In the genomic region with DNA sequence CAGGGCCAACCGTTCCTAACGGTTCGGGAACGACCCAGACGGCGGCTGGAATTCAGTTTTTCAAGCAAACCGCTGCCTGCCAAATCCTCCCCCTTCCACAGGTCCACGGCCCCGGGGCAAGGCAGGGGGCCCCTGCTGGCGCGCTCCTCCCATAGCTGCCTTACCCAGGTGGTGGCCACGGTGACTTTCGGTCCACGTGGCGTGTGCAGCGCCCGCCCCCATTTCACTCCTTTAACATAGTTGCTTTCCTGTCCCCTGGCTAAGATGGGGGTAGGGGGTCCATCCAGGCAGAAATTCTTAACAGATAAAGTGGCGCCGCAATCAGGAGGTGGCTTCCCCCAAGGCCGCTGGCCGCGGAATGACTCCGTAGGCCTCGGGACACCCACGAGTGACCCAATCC, we compare ENCODE assay signal across 9 mouse cellular contexts. TPM values are rescaled to one million over a fixed set of nuclear protein-coding genes. Genes with fewer than 3 reads are reported as not detected.
DNase-seq lines count a peak whose midpoint lies in the region; ATAC-seq and TF ChIP-seq lines count a peak whose summit lies in the region.
"Had no signal": no experiment of that assay in that cellular context is flagged by ENCODE, and none has a peak within 500 bp of the region (broad histone marks: within the 10 kb centered on the region; RNA-seq: fewer than 3 reads in every experiment).

No protein-coding gene starts in this region.

- in situ Hi-C loops in ES-E14 (cut with MboI; ENCODE audit: low sequenced_read_pairs in 2 of 2, unreplicated experiment in 2 of 2), result no loop called here

- H3K27ac ChIP-seq in heart, embryonic 11.5 days (ENCODE audit: low read depth, low read length), result no peak overlapping the region
- H3K27ac ChIP-seq in ES-E14 (ENCODE audit: insufficient read depth, low read depth, low read length, poor library complexity, severe bottlenecking), result no peak overlapping the region
- peak overlapping the region; percentile 90 for H3K27ac ChIP-seq in forebrain, embryonic 16.5 days (ENCODE audit: low read length)
- no peak overlapping the region for H3K27ac ChIP-seq in liver, embryonic 13.5 days
- H3K27ac ChIP-seq in stomach, postnatal 0 days (replicated peaks), result no peak overlapping the region

- H3K4me1 ChIP-seq in heart, embryonic 11.5 days (ENCODE audit: control insufficient read depth, insufficient read depth, low read length), result no peaks in the 10 kb centered on the region
- peaks cover 0 to 5% of the 10 kb centered on the region in 2 experiments; a peak in 1 of 4 replicates for H3K4me1 ChIP-seq in ES-E14 (ENCODE audit: control insufficient read depth in 2 of 2, insufficient read depth in 2 of 2, low read length in 2 of 2, poor library complexity in 1 of 2)
- H3K4me1 ChIP-seq in forebrain, embryonic 16.5 days (replicated peaks; ENCODE audit: control insufficient read depth, insufficient read depth, low read length), result peaks cover 12% of the 10 kb centered on the region
- peaks cover 15% of the 10 kb centered on the region for H3K4me1 ChIP-seq in liver, embryonic 13.5 days (replicated peaks)
- peaks cover 4% of the 10 kb centered on the region; the same call in 1 of the 2 replicates for H3K4me1 ChIP-seq in stomach, postnatal 0 days (replicated peaks; ENCODE audit: control insufficient read depth, insufficient read depth)

- DNase-seq in heart, adult 8-10 months (ENCODE audit: low spot score), result no peak
- DNase-seq in ES-E14 (ENCODE audit: low read depth, low spot score), result peak; percentile 9
- no peak for DNase-seq in liver, embryonic 13.5 days
- no peak for DNase-seq in stomach, postnatal 0 days (ENCODE audit: low spot score)
- no peak for DNase-seq in cerebellum, adult 8-10 months
- no peak for DNase-seq in layer of hippocampus, adult 9-10 months (ENCODE audit: low spot score)

- H3K4me3 ChIP-seq in heart, embryonic 11.5 days (ENCODE audit: low read depth, low read length), result peak overlapping the region; percentile 44
- peak overlapping the region; percentile 32 to 48 for H3K4me3 ChIP-seq in ES-E14 (ENCODE audit: insufficient read depth in 1 of 2, low read depth in 1 of 2, low read length in 2 of 2, poor library complexity in 1 of 2, severe bottlenecking in 1 of 2)
- H3K4me3 ChIP-seq in forebrain, embryonic 16.5 days (replicated peaks; ENCODE audit: low read length), result peak overlapping the region; percentile 77
- H3K4me3 ChIP-seq in liver, embryonic 13.5 days (replicated peaks), result peak overlapping the region; percentile 58
- H3K4me3 ChIP-seq in stomach, postnatal 0 days (ENCODE audit: low read depth, low read length), result peak overlapping the region; percentile 44

- H3K27me3 ChIP-seq in heart, embryonic 11.5 days (ENCODE audit: control insufficient read depth, insufficient read depth, low read length), result no peaks in the 10 kb centered on the region; the same call in 1 of the 2 replicates
- no peaks in the 10 kb centered on the region for H3K27me3 ChIP-seq in forebrain, embryonic 16.5 days (replicated peaks; ENCODE audit: control insufficient read depth, insufficient read depth, low read length)
- H3K27me3 ChIP-seq in liver, embryonic 13.5 days, result peaks cover 21% of the 10 kb centered on the region
- no peaks in the 10 kb centered on the region for H3K27me3 ChIP-seq in stomach, postnatal 0 days (ENCODE audit: control insufficient read depth, insufficient read depth, low read length)

- peak overlapping the region; percentile 66 for H3K4me2 ChIP-seq in heart, embryonic 11.5 days
- H3K4me2 ChIP-seq in forebrain, embryonic 16.5 days (ENCODE audit: low read length), result peak overlapping the region; percentile 96
- peak overlapping the region; percentile 78 for H3K4me2 ChIP-seq in liver, embryonic 13.5 days
- peak overlapping the region; percentile 77 for H3K4me2 ChIP-seq in stomach, postnatal 0 days (replicated peaks; ENCODE audit: low read depth)

- no peak for ATAC-seq in heart, embryonic 11.5 days (replicated peaks; ENCODE audit: insufficient number of reproducible peaks, low FRiP score, low TSS enrichment)
- peak; percentile 41 for ATAC-seq in forebrain, embryonic 16.5 days
- peak; percentile 57 for ATAC-seq in liver, embryonic 13.5 days (ENCODE audit: low read depth)
- ATAC-seq in stomach, postnatal 0 days (ENCODE audit: low FRiP score, low TSS enrichment), result peak; percentile 21; the same call in 1 of the 2 replicates

- TF ChIP-seq CTCF in stomach, postnatal 0 days (IDR thresholded peaks at IDR 0.05; ENCODE audit: low read depth), result no peak

- H3K9me3 ChIP-seq in heart, embryonic 11.5 days (replicated peaks; ENCODE audit: control insufficient read depth, low read length), result no peaks in the 10 kb centered on the region
- H3K9me3 ChIP-seq in ES-E14 (ENCODE audit: control insufficient read depth, insufficient read depth, low read depth, low read length), result no peaks in the 10 kb centered on the region
- no peaks in the 10 kb centered on the region for H3K9me3 ChIP-seq in forebrain, embryonic 16.5 days (ENCODE audit: control insufficient read depth, low read length)
- no peaks in the 10 kb centered on the region for H3K9me3 ChIP-seq in liver, embryonic 13.5 days (replicated peaks)
- no peaks in the 10 kb centered on the region for H3K9me3 ChIP-seq in stomach, postnatal 0 days (ENCODE audit: control insufficient read depth, low read length)
- H3K9me3 ChIP-seq: G1E had no signal

- peak overlapping the region; percentile 23 for H3K9ac ChIP-seq in heart, embryonic 11.5 days (ENCODE audit: low read depth, low read length)
- no peak overlapping the region for H3K9ac ChIP-seq in ES-E14 (ENCODE audit: insufficient read depth, low read depth, low read length, poor library complexity, severe bottlenecking)
- peak overlapping the region; percentile 79 for H3K9ac ChIP-seq in forebrain, embryonic 16.5 days (replicated peaks; ENCODE audit: low read depth, low read length)
- H3K9ac ChIP-seq in liver, embryonic 13.5 days, result peak overlapping the region; percentile 61
- H3K9ac ChIP-seq in stomach, postnatal 0 days (ENCODE audit: low read length), result peak overlapping the region; percentile 38; the same call in 1 of the 2 replicates

- no peak for TF ChIP-seq EP300 in stomach, postnatal 0 days (optimal IDR thresholded peaks at IDR 0.05)

- 10% methylated on average over 25 of the region's 25 CpGs for WGBS in heart, embryonic 11.5 days (ENCODE audit: insufficient replicate concordance)
- WGBS in forebrain, embryonic 16.5 days, result 2% methylated on average over 24 of the region's 25 CpGs
- WGBS in liver, embryonic 13.5 days (ENCODE audit: insufficient replicate concordance), result 8% methylated on average over 25 of the region's 25 CpGs
- 5% methylated on average over 25 of the region's 25 CpGs for WGBS in stomach, postnatal 0 days

- no peaks in the 10 kb centered on the region for H3K36me3 ChIP-seq in heart, embryonic 11.5 days (ENCODE audit: control insufficient read depth, insufficient read depth, low read length)
- 0 out of 2 replicates have a peak, but pooled peaks cover 2% of the 10 kb centered on the region for H3K36me3 ChIP-seq in ES-E14 (ENCODE audit: control insufficient read depth, insufficient read depth, low read length, poor library complexity, severe bottlenecking)
- no peaks in the 10 kb centered on the region for H3K36me3 ChIP-seq in forebrain, embryonic 16.5 days (ENCODE audit: control insufficient read depth, insufficient read depth)
- no peaks in the 10 kb centered on the region for H3K36me3 ChIP-seq in liver, embryonic 13.5 days
- H3K36me3 ChIP-seq in stomach, postnatal 0 days (ENCODE audit: control insufficient read depth, insufficient read depth, low read length), result no peaks in the 10 kb centered on the region
- H3K36me3 ChIP-seq: G1E had no signal

RNA-seq across cellular contexts. Expression of gene Tdrkh, which starts 0.5 kb away (rescaled TPM):
- 8.4 and 8.7 TPM in 2 replicates for polyA plus RNA-seq in heart, embryonic 11.5 days (2014; fragmentation: Nextera tagmentation; extraction: Ambion mirVana)
- total RNA-seq in heart, adult 8-10 months (2022), result 1 to 10 TPM; 4.5 to 7.0 (median 6.1) TPM
- total RNA-seq in ES-E14 (2012; rRNA removed), result 3.2 and 3.4 TPM in 2 replicates
- polyA plus RNA-seq in forebrain, embryonic 16.5 days (2015; fragmentation: Nextera tagmentation; extraction: Ambion mirVana), result 67.0 and 75.3 TPM in 2 replicates
- polyA plus RNA-seq in liver, embryonic 13.5 days (2015; fragmentation: Nextera tagmentation; extraction: Ambion mirVana), result 9.5 and 13.9 TPM in 2 replicates
- polyA plus RNA-seq in stomach, postnatal 0 days (2015; fragmentation: Nextera tagmentation; extraction: Ambion mirVana), result 3.8 and 4.0 TPM in 2 replicates
- polyA plus RNA-seq: G1E had no signal

RNA-seq across cellular contexts. Expression of gene Lingo4, which starts 14.2 kb away (rescaled TPM):
- not detected in 2 replicates for polyA plus RNA-seq in heart, embryonic 11.5 days (2014; fragmentation: Nextera tagmentation; extraction: Ambion mirVana)
- total RNA-seq in heart, adult 8-10 months (2022), result under 1 TPM in 3 of 4 experiments, not detected in 1; 0.14 to 0.37 (median 0.17) TPM
- total RNA-seq in ES-E14 (2012; rRNA removed), result not detected in 2 replicates
- 1.1 and 1.2 TPM in 2 replicates for polyA plus RNA-seq in forebrain, embryonic 16.5 days (2015; fragmentation: Nextera tagmentation; extraction: Ambion mirVana)
- 0.03 and 0.06 TPM in 2 replicates for polyA plus RNA-seq in liver, embryonic 13.5 days (2015; fragmentation: Nextera tagmentation; extraction: Ambion mirVana)
- polyA plus RNA-seq in stomach, postnatal 0 days (2015; fragmentation: Nextera tagmentation; extraction: Ambion mirVana), result 0.42 TPM in 2 replicates
- polyA plus RNA-seq: G1E had no signal

RNA-seq across cellular contexts. Expression of gene Mrpl9, which starts 30.6 kb away (rescaled TPM):
- polyA plus RNA-seq in heart, embryonic 11.5 days (2014; fragmentation: Nextera tagmentation; extraction: Ambion mirVana), result 60.8 and 65.5 TPM in 2 replicates
- 10 to 100 TPM; 57.4 to 69.0 (median 61.9) TPM for total RNA-seq in heart, adult 8-10 months (2022)
- total RNA-seq in ES-E14 (2012; rRNA removed), result 39.0 and 53.0 TPM in 2 replicates
- 58.8 and 62.1 TPM in 2 replicates for polyA plus RNA-seq in forebrain, embryonic 16.5 days (2015; fragmentation: Nextera tagmentation; extraction: Ambion mirVana)
- 47.5 and 52.5 TPM in 2 replicates for polyA plus RNA-seq in liver, embryonic 13.5 days (2015; fragmentation: Nextera tagmentation; extraction: Ambion mirVana)
- 47.6 and 50.7 TPM in 2 replicates for polyA plus RNA-seq in stomach, postnatal 0 days (2015; fragmentation: Nextera tagmentation; extraction: Ambion mirVana)

RNA-seq across cellular contexts. Expression of gene Oaz3, which starts 31.2 kb away (rescaled TPM):
- 0.29 TPM in 1 of 2 replicates, not detected in the other for polyA plus RNA-seq in heart, embryonic 11.5 days (2014; fragmentation: Nextera tagmentation; extraction: Ambion mirVana)
- under 1 TPM in 1 of 4 experiments, not detected in 3; 0.41 TPM for total RNA-seq in heart, adult 8-10 months (2022)
- total RNA-seq in ES-E14 (2012; rRNA removed), result 0.36 and 0.48 TPM in 2 replicates
- 0.56 and 2.2 TPM in 2 replicates for polyA plus RNA-seq in forebrain, embryonic 16.5 days (2015; fragmentation: Nextera tagmentation; extraction: Ambion mirVana)
- polyA plus RNA-seq in liver, embryonic 13.5 days (2015; fragmentation: Nextera tagmentation; extraction: Ambion mirVana), result 0.19 and 0.45 TPM in 2 replicates
- polyA plus RNA-seq in stomach, postnatal 0 days (2015; fragmentation: Nextera tagmentation; extraction: Ambion mirVana), result 0.21 and 0.28 TPM in 2 replicates
- polyA plus RNA-seq: G1E had no signal

RNA-seq across cellular contexts. Expression of gene Rorc, which starts 39.9 kb away (rescaled TPM):
- polyA plus RNA-seq in heart, embryonic 11.5 days (2014; fragmentation: Nextera tagmentation; extraction: Ambion mirVana), result 0.41 and 0.44 TPM in 2 replicates
- total RNA-seq in heart, adult 8-10 months (2022), result 10 to 100 TPM; 36.3 to 53.0 (median 47.2) TPM
- total RNA-seq in ES-E14 (2012; rRNA removed), result 0.21 TPM in 1 of 2 replicates, not detected in the other
- 0.37 and 0.54 TPM in 2 replicates for polyA plus RNA-seq in forebrain, embryonic 16.5 days (2015; fragmentation: Nextera tagmentation; extraction: Ambion mirVana)
- polyA plus RNA-seq in liver, embryonic 13.5 days (2015; fragmentation: Nextera tagmentation; extraction: Ambion mirVana), result 0.58 and 0.65 TPM in 2 replicates
- polyA plus RNA-seq in stomach, postnatal 0 days (2015; fragmentation: Nextera tagmentation; extraction: Ambion mirVana), result 7.5 and 8.8 TPM in 2 replicates
- total RNA-seq: G1E had no signal
- polyA plus RNA-seq: G1E had no signal
